Mouse (Mus musculus) liver, embryonic 11.5 days (tissue): ENCODE results near the gene Tyrobp. TPM values are rescaled to one million over a fixed set of nuclear protein-coding genes. Genes with fewer than 3 reads are reported as not detected.
A peak's percentile ranks its signal among the peaks of the same experiment; 100 is the strongest.

Experiments used
- ATAC-seq: fragments of 200-750 bp; cut with Nextera tagmentation; replicated peaks from 2 replicates; pipeline ENCODE4 v1.8.0; 2017; ENCODE audit warnings: moderate number of reproducible peaks, mild to moderate bottlenecking, moderate TSS enrichment, moderate library complexity; ENCODE audit not compliant: low FRiP score
- DNase-seq: peaks from one replicate; pipeline ENCODE4 v3.0.0-alpha.2; 2017; ENCODE audit warnings: low spot score
- H3K27ac ChIP-seq: fragments of 300-500 bp; sonication (generic); 2 replicates; pipeline ENCODE4 v1.5.1; 2014; ENCODE audit warnings: mild to moderate bottlenecking, low read depth, low read length, control low read depth
- H3K27me3 ChIP-seq: fragments of 300-500 bp; sonication (generic); replicated peaks from 2 replicates; pipeline ENCODE4 v1.6.1; 2014; ENCODE audit warnings: low read length, mixed read lengths; ENCODE audit not compliant: control insufficient read depth, insufficient read depth
- H3K36me3 ChIP-seq: fragments of 300-500 bp; sonication (generic); 2 replicates; pipeline ENCODE4 v1.6.1; 2014; ENCODE audit warnings: mild to moderate bottlenecking, low read length, moderate library complexity, mixed read lengths; ENCODE audit not compliant: control insufficient read depth, insufficient read depth
- H3K4me1 ChIP-seq: fragments of 300-500 bp; sonication (generic); replicated peaks from 2 replicates; pipeline ENCODE4 v1.6.1; 2014; ENCODE audit warnings: low read length, mixed read lengths; ENCODE audit not compliant: control insufficient read depth, insufficient read depth
- H3K4me2 ChIP-seq: fragments of 300-500 bp; sonication (generic); 2 replicates; pipeline ENCODE4 v1.6.1; 2014; ENCODE audit warnings: mild to moderate bottlenecking, control low read depth, moderate library complexity
- H3K4me3 ChIP-seq: fragments of 300-500 bp; sonication (generic); 2 replicates; pipeline ENCODE4 v1.5.1; 2014; ENCODE audit warnings: low read depth, low read length, control low read depth
- H3K9ac ChIP-seq: fragments of 300-500 bp; sonication (generic); 2 replicates; pipeline ENCODE4 v1.6.1; 2014; ENCODE audit warnings: low read depth, low read length, control low read depth
- H3K9me3 ChIP-seq: fragments of 300-500 bp; sonication (generic); 2 replicates; pipeline ENCODE4 v1.6.1; 2016; ENCODE audit warnings: low read length, inconsistent platforms, mixed read lengths; ENCODE audit not compliant: control insufficient read depth
- WGBS: fragments of 180-500 bp; shearing (Covaris S2); extraction: QIAGEN DNeasy Blood & Tissue Kit; methylation state at CpG from one replicate; pipeline ENCODE4 v1.1.7; 2014; 5-methylcytosine and 5-hydroxymethylcytosine counted together
- polyA plus RNA-seq: library from polyadenylated mRNA; unstranded; fragments of >200 nt; fragmentation: Nextera tagmentation; extraction: Ambion mirVana; gene quantifications from 2 replicates; pipeline ENCODE4 v1.2.1, GENCODE M21; 2014

Gene Tyrobp
- polyA plus RNA-seq, 1 experiment from 2014 or later = 61.9 TPM

- Histone ChIP-seq H3K4me2 (peak within 1 kb of the TSS; percentile 87), H3K4me1 (peaks cover 10% of the 10 kb centered on the region), H3K27ac (no peak within 1 kb of the TSS; the same call in 1 of the 2 replicates), H3K4me3 (peak within 1 kb of the TSS; percentile 65), H3K9me3 (no peaks in the 10 kb centered on the region), H3K9ac (peak within 1 kb of the TSS; percentile 53; the same call in 1 of the 2 replicates), H3K36me3 (no peaks in the 10 kb centered on the region), H3K27me3 (peaks cover 39% of the 10 kb centered on the region)
- WGBS = under 1% methylated on average over 67 of the region's 72 CpGs
- ATAC-seq = peak; percentile 57
- DNase-seq = peak; percentile 67
Measured at GRCm38 (mm10) chr7:30444971-30445751, 31.6 kb downstream of the Tyrobp start, which contains the start of gene Aplp1. Gene Aplp1, minus strand, starts transcription at chr7:30445535.

GRCm38 (mm10) chr7:30450241-30450640, 36.7 kb downstream of the Tyrobp start:
- Histone ChIP-seq H3K4me3 (no peak overlapping the region), H3K9ac (no peak overlapping the region), H3K4me2 (no peak overlapping the region), H3K27me3 (peaks cover 50% of the 10 kb centered on the region), H3K9me3 (no peaks in the 10 kb centered on the region), H3K27ac (no peak overlapping the region), H3K4me1 (peaks cover 6% of the 10 kb centered on the region), H3K36me3 (no peaks in the 10 kb centered on the region)
- ATAC-seq (no peak), DNase-seq (no peak)
- WGBS = 75% methylated on average over 7 of the region's 7 CpGs

GRCm38 (mm10) chr7:30453327-30453726, 39.8 kb downstream of the Tyrobp start:
- Histone ChIP-seq H3K27me3 (peaks cover 64% of the 10 kb centered on the region), H3K4me2 (peak overlapping the region; percentile 40), H3K4me1 (peaks cover 6% of the 10 kb centered on the region; the same call in 1 of the 2 replicates), H3K4me3 (no peak overlapping the region), H3K36me3 (no peaks in the 10 kb centered on the region), H3K9ac (no peak overlapping the region), H3K9me3 (no peaks in the 10 kb centered on the region), H3K27ac (no peak overlapping the region)
- no peak for ATAC-seq
- DNase-seq = no peak
- 21% methylated on average over 25 of the region's 25 CpGs for WGBS

- no peak overlapping the region for H3K27ac ChIP-seq
- no peak for DNase-seq
- H3K4me2 ChIP-seq = peak overlapping the region; percentile 40
- H3K9ac ChIP-seq = no peak overlapping the region
- 1% methylated on average over 25 of the region's 25 CpGs for WGBS
- no peak; the same call in 1 of the 2 replicates for ATAC-seq
- H3K27me3 ChIP-seq = peaks cover 68% of the 10 kb centered on the region
- H3K4me1 ChIP-seq = peaks cover 6% of the 10 kb centered on the region; the same call in 1 of the 2 replicates
- H3K4me3 ChIP-seq = peak overlapping the region; percentile 0; the same call in 1 of the 2 replicates
- H3K36me3 ChIP-seq = no peaks in the 10 kb centered on the region
- H3K9me3 ChIP-seq = no peaks in the 10 kb centered on the region
Measured at GRCm38 (mm10) chr7:30453766-30454165, 40.2 kb downstream of the Tyrobp start.

- peaks cover 73% of the 10 kb centered on the region for H3K27me3 ChIP-seq
- H3K4me3 ChIP-seq = no peak overlapping the region
- H3K36me3 ChIP-seq = no peaks in the 10 kb centered on the region
- peak overlapping the region; percentile 40; the same call in 1 of the 2 replicates for H3K4me2 ChIP-seq
- H3K27ac ChIP-seq = no peak overlapping the region
- no peak for DNase-seq
- no peak for ATAC-seq
- no peak overlapping the region for H3K9ac ChIP-seq
- WGBS = 17% methylated on average over 6 of the region's 6 CpGs
- H3K4me1 ChIP-seq = peaks cover 6% of the 10 kb centered on the region; the same call in 1 of the 2 replicates
- H3K9me3 ChIP-seq = no peaks in the 10 kb centered on the region
Measured at GRCm38 (mm10) chr7:30454259-30454658, 40.7 kb downstream of the Tyrobp start.

GRCm38 (mm10) chr7:30456487-30456886, 42.9 kb downstream of the Tyrobp start:
- peaks cover 6% of the 10 kb centered on the region; the same call in 1 of the 2 replicates for H3K4me1 ChIP-seq
- H3K27ac ChIP-seq = no peak overlapping the region
- H3K9ac ChIP-seq = no peak overlapping the region
- no peak for DNase-seq
- H3K4me2 ChIP-seq = no peak overlapping the region; the same call in 1 of the 2 replicates
- no peak for ATAC-seq
- H3K4me3 ChIP-seq = no peak overlapping the region
- H3K36me3 ChIP-seq = no peaks in the 10 kb centered on the region
- peaks cover 92% of the 10 kb centered on the region for H3K27me3 ChIP-seq
- 4% methylated on average over 9 of the region's 9 CpGs for WGBS
- no peaks in the 10 kb centered on the region for H3K9me3 ChIP-seq

GRCm38 (mm10) chr7:30456911-30457628, 43.5 kb downstream of the Tyrobp start:
- 3% methylated on average over 31 of the region's 31 CpGs for WGBS
- Histone ChIP-seq H3K4me3 (no peak overlapping the region), H3K27ac (no peak overlapping the region), H3K9ac (no peak overlapping the region), H3K36me3 (no peaks in the 10 kb centered on the region), H3K4me2 (peak overlapping the region; percentile 22; the same call in 1 of the 2 replicates), H3K4me1 (peaks cover 6% of the 10 kb centered on the region; the same call in 1 of the 2 replicates), H3K27me3 (peaks cover 96% of the 10 kb centered on the region), H3K9me3 (no peaks in the 10 kb centered on the region)
- DNase-seq (no peak), ATAC-seq (no peak)

- Histone ChIP-seq H3K36me3 (no peaks in the 10 kb centered on the region), H3K4me2 (peak within 1 kb of the TSS; percentile 22; the same call in 1 of the 2 replicates), H3K27me3 (peaks cover 98% of the 10 kb centered on the region), H3K9me3 (no peaks in the 10 kb centered on the region), H3K4me3 (no peak within 1 kb of the TSS), H3K27ac (no peak within 1 kb of the TSS), H3K9ac (no peak within 1 kb of the TSS), H3K4me1 (peaks cover 6% of the 10 kb centered on the region; the same call in 1 of the 2 replicates)
- DNase-seq (no peak), ATAC-seq (no peak)
- 6% methylated on average over 16 of the region's 16 CpGs for WGBS
Measured at GRCm38 (mm10) chr7:30457629-30458330, 44.2 kb downstream of the Tyrobp start, which contains the start of the genes Kirrel2 and Nphs1. Gene Kirrel2, minus strand, starts transcription at chr7:30457690. Gene Nphs1, plus strand, starts transcription at chr7:30458315.
